Mouse (Mus musculus) CH12.LX (cell line): ENCODE data around the gene Cdc14a. TPM values are rescaled to one million over a fixed set of nuclear protein-coding genes. Genes with fewer than 3 reads are reported as not detected.

ENCODE experiments used
- DNase-seq: peaks from one replicate; pipeline ENCODE4 v3.0.0-alpha.2; 2013; ENCODE audit errors: extremely low read depth
- H3K27ac ChIP-seq: 2 replicates; pipeline ENCODE4 v1.5.1; 2012; ENCODE audit warnings: low read depth, mild to moderate bottlenecking, control low read depth, moderate library complexity; ENCODE audit not compliant: insufficient read depth
- H3K27me3 ChIP-seq: replicated peaks from 2 replicates; pipeline ENCODE3; 2012; ENCODE audit warnings: inconsistent platforms
- H3K36me3 ChIP-seq, 2 experiments: replicated peaks in 1 of 2; 2 replicates each; pipeline versions ENCODE3 to v1.6.1; 2012; ENCODE audit warnings: inconsistent platforms in 1 of 2, low read length in 1 of 2, mild to moderate bottlenecking in 1 of 2, mixed read lengths in 1 of 2, moderate library complexity in 1 of 2; ENCODE audit not compliant: control insufficient read depth in 1 of 2, insufficient read depth in 1 of 2
- H3K4me1 ChIP-seq, 2 experiments: 2 replicates each; pipeline ENCODE4 v1.6.1; 2012; ENCODE audit warnings: inconsistent platforms in 1 of 2, moderate library complexity in 1 of 2; ENCODE audit not compliant: insufficient read depth in 2 of 2, control insufficient read depth in 1 of 2
- H3K4me2 ChIP-seq: 2 replicates; pipeline ENCODE4 v1.6.1; 2012; ENCODE audit warnings: low read depth, mild to moderate bottlenecking, control low read depth; ENCODE audit not compliant: poor library complexity, insufficient read depth, severe bottlenecking
- H3K4me3 ChIP-seq, 3 experiments: fragments of 150-350 bp in 1 of 3; sonication (generic) in 1 of 3; replicated peaks in 1 of 3; 2 replicates each; pipeline versions ENCODE3 to v1.5.1; 2011 to 2012; ENCODE audit warnings: low read depth in 2 of 3, low read length in 2 of 3, mild to moderate bottlenecking in 2 of 3, moderate library complexity in 2 of 3, control low read depth in 1 of 3, improper control_type of control experiment in 1 of 3, inconsistent platforms in 1 of 3, mixed read lengths in 1 of 3; ENCODE audit not compliant: poor library complexity in 1 of 3
- H3K79me2 ChIP-seq: replicated peaks from 2 replicates; pipeline ENCODE4 v1.6.1; 2012; ENCODE audit warnings: mild to moderate bottlenecking, moderate library complexity; ENCODE audit not compliant: control insufficient read depth, poor library complexity, insufficient read depth, severe bottlenecking; ENCODE audit errors: extremely low read depth
- H3K9ac ChIP-seq: 2 replicates; pipeline ENCODE4 v1.6.1; 2012; ENCODE audit warnings: low read depth, mild to moderate bottlenecking, control low read depth, moderate library complexity; ENCODE audit not compliant: insufficient read depth
- H3K9me3 ChIP-seq: replicated peaks from 2 replicates; pipeline ENCODE3; 2012; ENCODE audit warnings: low read length, inconsistent platforms, mixed read lengths
- BHLHE40 ChIP-seq: IDR thresholded peaks from 2 replicates; pipeline ENCODE4 v1.6.1; 2011; ENCODE audit warnings: mild to moderate bottlenecking, low read depth, low read length, improper control_type of control experiment
- CHD1 ChIP-seq: IDR thresholded peaks from 2 replicates; pipeline ENCODE4 v1.6.1; 2012; ENCODE audit warnings: low read depth, low read length, improper control_type of control experiment, inconsistent platforms
- CHD2 ChIP-seq: IDR thresholded peaks from 2 replicates; pipeline ENCODE4 v1.6.1; 2011; ENCODE audit warnings: low read length, improper control_type of control experiment
- E2F4 ChIP-seq: IDR thresholded peaks from 2 replicates; pipeline ENCODE4 v1.6.1; 2011; ENCODE audit warnings: low read depth, low read length, improper control_type of control experiment; ENCODE audit not compliant: insufficient replicate concordance
- EP300 ChIP-seq: IDR thresholded peaks from 2 replicates; pipeline ENCODE4 v1.6.1; 2011; ENCODE audit warnings: low read length, improper control_type of control experiment
- ETS1 ChIP-seq: conservative IDR thresholded peaks from 2 replicates; pipeline ENCODE4 v1.6.1; 2012; ENCODE audit warnings: low read depth, mild to moderate bottlenecking, inconsistent platforms, low read length, improper control_type of control experiment, moderate library complexity
- GABPA ChIP-seq: IDR thresholded peaks from 2 replicates; pipeline ENCODE4 v1.6.1; 2012; ENCODE audit warnings: low read depth, low read length, improper control_type of control experiment, inconsistent platforms; ENCODE audit not compliant: insufficient replicate concordance
- HCFC1 ChIP-seq: IDR thresholded peaks from 2 replicates; pipeline ENCODE4 v1.6.1; 2012; ENCODE audit warnings: low read depth, mild to moderate bottlenecking, inconsistent platforms, low read length, improper control_type of control experiment
- IRF4 ChIP-seq: IDR thresholded peaks from 2 replicates; pipeline ENCODE4 v1.6.1; 2014; ENCODE audit warnings: low read depth, mild to moderate bottlenecking, inconsistent platforms, low read length, improper control_type of control experiment
- JUN ChIP-seq: IDR thresholded peaks from 2 replicates; pipeline ENCODE4 v1.6.1; 2011; ENCODE audit warnings: low read depth, mild to moderate bottlenecking, low read length, improper control_type of control experiment, moderate library complexity; ENCODE audit not compliant: insufficient read depth
- KAT2A ChIP-seq: IDR thresholded peaks from 2 replicates; pipeline ENCODE4 v1.6.1; 2012; ENCODE audit warnings: low read length, improper control_type of control experiment, inconsistent platforms; ENCODE audit not compliant: insufficient replicate concordance
- MAFK ChIP-seq: IDR thresholded peaks from 2 replicates; pipeline ENCODE4 v1.6.1; 2011; ENCODE audit warnings: low read length, improper control_type of control experiment; ENCODE audit not compliant: insufficient replicate concordance
- MAX ChIP-seq: IDR thresholded peaks from 2 replicates; pipeline ENCODE4 v1.6.1; 2011; ENCODE audit warnings: low read length, improper control_type of control experiment
- MAZ ChIP-seq: IDR thresholded peaks from 2 replicates; pipeline ENCODE4 v1.6.1; 2012; ENCODE audit warnings: low read depth, mild to moderate bottlenecking, inconsistent platforms, low read length, improper control_type of control experiment, moderate library complexity
- MEF2A ChIP-seq: IDR thresholded peaks from 2 replicates; pipeline ENCODE4 v1.6.1; 2014; ENCODE audit warnings: low read depth, mild to moderate bottlenecking, inconsistent platforms, low read length, improper control_type of control experiment, borderline replicate concordance
- MXI1 ChIP-seq: IDR thresholded peaks from 2 replicates; pipeline ENCODE4 v1.6.1; 2011; ENCODE audit warnings: mild to moderate bottlenecking, low read depth, low read length, improper control_type of control experiment
- MYC ChIP-seq: IDR thresholded peaks from 2 replicates; pipeline ENCODE4 v1.6.1; 2011; ENCODE audit warnings: low read depth, mild to moderate bottlenecking, improper control_type of control experiment, low read length
- NELFE ChIP-seq: IDR thresholded peaks from 2 replicates; pipeline ENCODE4 v1.6.1; 2011; ENCODE audit warnings: low read depth, low read length, improper control_type of control experiment
- NRF1 ChIP-seq: IDR thresholded peaks from 2 replicates; pipeline ENCODE4 v1.6.1; 2014; ENCODE audit warnings: low read depth, mild to moderate bottlenecking, inconsistent platforms, low read length, improper control_type of control experiment, moderate library complexity
- PAX5 ChIP-seq: IDR thresholded peaks from 2 replicates; pipeline ENCODE4 v1.6.1; 2012; ENCODE audit warnings: low read length, inconsistent platforms, mixed read lengths
- POLR2A ChIP-seq: IDR thresholded peaks from 2 replicates; pipeline ENCODE4 v1.6.1; 2011; ENCODE audit warnings: low read depth, mild to moderate bottlenecking, improper control_type of control experiment, low read length
- POLR2AphosphoS2 ChIP-seq: IDR thresholded peaks from 2 replicates; pipeline ENCODE4 v1.6.1; 2011; ENCODE audit warnings: low read depth, low read length, improper control_type of control experiment
- RAD21 ChIP-seq: IDR thresholded peaks from 2 replicates; pipeline ENCODE4 v1.6.1; 2011; ENCODE audit warnings: low read depth, mild to moderate bottlenecking, low read length, improper control_type of control experiment, moderate library complexity
- RCOR1 ChIP-seq: conservative IDR thresholded peaks from 2 replicates; pipeline ENCODE4 v1.6.1; 2012; ENCODE audit warnings: low read depth, mild to moderate bottlenecking, inconsistent platforms, low read length, improper control_type of control experiment
- SIN3A ChIP-seq: IDR thresholded peaks from 2 replicates; pipeline ENCODE4 v1.6.1; 2012; ENCODE audit warnings: low read length, improper control_type of control experiment, inconsistent platforms
- SMC3 ChIP-seq: IDR thresholded peaks from 2 replicates; pipeline ENCODE4 v1.6.1; 2011; ENCODE audit warnings: low read depth, low read length, improper control_type of control experiment
- TBP ChIP-seq: conservative IDR thresholded peaks from 2 replicates; pipeline ENCODE4 v1.6.1; 2011; ENCODE audit warnings: low read depth, low read length, improper control_type of control experiment
- TCF12 ChIP-seq: IDR thresholded peaks from 2 replicates; pipeline ENCODE4 v1.6.1; 2014; ENCODE audit warnings: low read depth, mild to moderate bottlenecking, inconsistent platforms, low read length, improper control_type of control experiment
- UBTF ChIP-seq: IDR thresholded peaks from 2 replicates; pipeline ENCODE4 v1.6.1; 2012; ENCODE audit warnings: low read depth, mild to moderate bottlenecking, inconsistent platforms, low read length, improper control_type of control experiment, moderate library complexity
- USF1 ChIP-seq: IDR thresholded peaks from 2 replicates; pipeline ENCODE4 v1.6.1; 2014; ENCODE audit warnings: low read depth, mild to moderate bottlenecking, inconsistent platforms, low read length, improper control_type of control experiment
- USF2 ChIP-seq: conservative IDR thresholded peaks from 2 replicates; pipeline ENCODE4 v1.6.1; 2011; ENCODE audit warnings: low read depth, low read length, improper control_type of control experiment
- ZC3H11A ChIP-seq: IDR thresholded peaks from 2 replicates; pipeline ENCODE4 v1.6.1; 2012; ENCODE audit warnings: low read depth, mild to moderate bottlenecking, inconsistent platforms, low read length, improper control_type of control experiment
- ZMIZ1 ChIP-seq: IDR thresholded peaks from 2 replicates; pipeline ENCODE4 v1.6.1; 2012; ENCODE audit warnings: low read depth, mild to moderate bottlenecking, inconsistent platforms, low read length, improper control_type of control experiment
- ZNF384 ChIP-seq: IDR thresholded peaks from 2 replicates; pipeline ENCODE4 v1.6.1; 2012; ENCODE audit warnings: low read depth, low read length, improper control_type of control experiment, inconsistent platforms
- dilution Hi-C: fragments of 300-500 bp; cut with MboI; formaldehyde crosslinking; loops from 2 replicates; pipeline ENCODE4 v1.14.3; 2020; ENCODE audit warnings: low sequenced_read_pairs; ENCODE audit not compliant: extremely low pct_unique_long_range_greater_than_20kb, extremely low pct_ligation_motif_present
- in situ Hi-C: fragments of 300-500 bp; cut with MboI; formaldehyde crosslinking; loops from 3 replicates; pipeline ENCODE4 v1.14.3; 2019; ENCODE audit warnings: low sequenced_read_pairs, low pct_ligation_motif_present, low pct_unique_long_range_greater_than_20kb, mixed read lengths
- polyA plus RNA-seq: library from polyadenylated mRNA; unstranded; fragments of >175 nt; gene quantifications from 2 replicates; pipeline ENCODE4 v1.2.1, GENCODE M21; 2012; ENCODE audit warnings: low read depth; ENCODE audit not compliant: insufficient read length
- total RNA-seq, 2 experiments: library from RNA; depleted of rRNA; stranded (reverse); fragments of 300-350 nt in 1 of 2; fragments of >200 nt in 1 of 2; gene quantifications; 2 replicates each; pipeline ENCODE4 v1.2.3; 2012 to 2014

Gene Cdc14a
- total RNA-seq (2012; rRNA removed) (8.9 and 9.4 TPM in 2 replicates), total RNA-seq (2014; rRNA removed) (9.8 and 12.0 TPM in 2 replicates), polyA plus RNA-seq (11.5 and 12.1 TPM in 2 replicates)

DNA sequence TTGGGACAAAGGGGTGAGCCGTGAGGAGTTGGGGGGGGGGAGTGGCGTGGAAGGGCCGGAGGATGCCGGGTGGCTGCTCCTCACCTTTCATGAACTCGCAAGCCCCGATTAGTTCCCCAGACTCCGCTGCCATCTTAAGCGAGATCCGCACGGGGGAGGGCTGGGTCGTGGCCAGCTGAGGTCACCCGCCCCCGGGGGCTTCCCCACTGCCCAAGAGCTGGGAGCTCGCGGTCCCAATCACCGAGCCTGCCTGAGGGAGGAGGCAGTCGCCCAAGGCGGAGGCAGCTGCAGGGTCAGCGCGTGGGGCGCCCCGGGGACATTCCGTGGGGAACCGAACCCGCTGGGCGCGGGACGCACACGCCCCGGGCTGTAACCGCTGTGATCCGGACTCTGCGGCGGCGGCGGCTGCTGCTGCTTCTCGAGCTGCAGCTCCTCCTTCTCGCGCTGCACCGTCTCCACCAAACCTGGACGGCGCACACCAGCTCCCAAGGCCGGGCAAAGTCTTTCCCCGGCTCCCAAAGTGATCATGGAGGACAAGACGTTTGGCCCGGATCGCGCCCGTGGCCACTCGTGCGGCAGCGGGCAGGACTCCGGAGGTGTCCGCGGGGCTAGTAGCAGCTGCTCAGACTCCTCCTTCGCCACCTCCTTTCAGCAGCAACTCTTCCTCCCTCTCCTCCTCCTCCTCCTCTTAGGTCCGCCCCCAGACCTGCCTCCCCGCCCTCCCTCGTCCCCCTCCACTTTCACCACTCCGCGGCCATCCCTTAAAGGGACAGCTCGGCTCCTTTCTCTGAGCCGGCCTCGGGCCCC lies at the start of gene Cdc14a:
Cdc14a (minus strand) TSS at position 680 of the 807 bp plus-strand sequence.
- Histone ChIP-seq H3K27me3 (no peaks in the 10 kb centered on the region), H3K36me3 (peaks cover 15 to 32% of the 10 kb centered on the region in 2 experiments), H3K27ac (peak within 1 kb of the TSS; percentile 91), H3K9ac (peak within 1 kb of the TSS; percentile 98), H3K4me2 (peak within 1 kb of the TSS; percentile 96), H3K4me3 (peak within 1 kb of the TSS; percentile 72 to 93 (median 82)), H3K9me3 (peaks cover 4% of the 10 kb centered on the region), H3K4me1 (peaks cover 9 to 38% of the 10 kb centered on the region in 2 experiments)
- dilution Hi-C loops (no loop called here), in situ Hi-C loops (loop anchor here (5.0 kb wide), 1 partner anchor 64 kb away; no protein-coding TSS in a partner anchor)
- DNase-seq: peak; percentile 89
- TF ChIP-seq MAZ (no peak; the same call in 1 of the 2 replicates), E2F4 (no peak), MYC (no peak), BHLHE40 (peak; percentile 44; the same call in 1 of the 2 replicates), SMC3 (no peak), USF2 (no peak), NELFE (peak; percentile 71), NRF1 (no peak), CHD1 (no peak), RAD21 (no peak), ETS1 (peak; percentile 27; the same call in 1 of the 2 replicates), POLR2AphosphoS2 (no peak; the same call in 1 of the 2 replicates), ZC3H11A (no peak), HCFC1 (no peak), IRF4 (peak; percentile 28; the same call in 1 of the 2 replicates), MEF2A (0 out of 2 replicates have a peak, but pooled peaks have one; percentile 3), KAT2A (no peak), MXI1 (peak; percentile 42; the same call in 1 of the 2 replicates), PAX5 (no peak), ZNF384 (no peak), SIN3A (peak; percentile 26), RCOR1 (no peak), POLR2A (0 out of 2 replicates have a peak, but pooled peaks have one; percentile 69), TCF12 (no peak), JUN (no peak), UBTF (peak; percentile 67; the same call in 1 of the 2 replicates), MAX (no peak; the same call in 1 of the 2 replicates), EP300 (no peak), CHD2 (no peak), USF1 (no peak), MAFK (no peak), ZMIZ1 (no peak), GABPA (no peak), TBP (no peak)
- TF ChIP-seq, all 38 proteins: peak for 9
- H3K79me2 ChIP-seq: peaks cover 17% of the 10 kb centered on the region
